21 mouse cellular contexts compared by ENCODE assay signal in the genomic region with DNA sequence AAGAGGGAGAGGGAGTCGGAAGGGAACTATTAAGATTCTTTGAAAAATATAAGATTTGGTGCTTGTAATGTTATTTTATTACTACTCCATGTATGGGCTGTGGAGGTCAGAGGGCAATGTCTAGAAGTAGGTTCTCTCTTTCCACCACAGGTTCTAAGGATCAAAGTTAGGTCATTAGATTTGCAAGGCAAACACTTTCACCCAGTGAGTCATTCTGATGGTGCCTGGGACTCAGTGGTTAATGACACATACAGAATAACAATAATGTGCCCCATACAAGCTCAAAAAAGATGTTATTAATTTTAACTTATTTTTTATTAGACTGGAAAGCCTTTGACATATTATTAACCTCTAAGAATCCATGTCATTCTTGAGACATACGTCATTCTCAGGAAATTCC. TPM values are rescaled to one million over a fixed set of nuclear protein-coding genes. Genes with fewer than 3 reads are reported as not detected.
A peak's percentile ranks its signal among the peaks of the same experiment; 100 is the strongest.
DNase-seq lines count a peak whose midpoint lies in the region; ATAC-seq and TF ChIP-seq lines count a peak whose summit lies in the region.
"Had no signal": no experiment of that assay in that cellular context is flagged by ENCODE, and none has a peak within 500 bp of the region (broad histone marks: within the 10 kb centered on the region; RNA-seq: fewer than 3 reads in every experiment).

No protein-coding gene starts in this region.

- WGBS in lung, postnatal 0 days, result 83% methylated on average over 2 of the region's 2 CpGs
- 95% methylated on average over 2 of the region's 2 CpGs for WGBS in forebrain, embryonic 14.5 days
- WGBS in liver, embryonic 12.5 days (ENCODE audit: insufficient replicate concordance), result 89% methylated on average over 2 of the region's 2 CpGs

- H3K9ac ChIP-seq in lung, postnatal 0 days (replicated peaks; ENCODE audit: low read depth), result no peak overlapping the region
- no peak overlapping the region for H3K9ac ChIP-seq in forebrain, embryonic 14.5 days (ENCODE audit: low read length)
- H3K9ac ChIP-seq in liver, embryonic 12.5 days, result no peak overlapping the region
- H3K9ac ChIP-seq: forebrain, embryonic 15.5 days; hindbrain, embryonic 14.5 days had no signal

- intact Hi-C loops in heart, postnatal 36 days (cut with DNase I), result loop anchor here (10.0 kb wide), 1 partner anchor 195 kb away; a partner anchor contains a TSS

- no peak for ATAC-seq in lung, postnatal 0 days
- no peak for ATAC-seq in forebrain, embryonic 14.5 days
- no peak for ATAC-seq in liver, embryonic 12.5 days
- ATAC-seq: forebrain, embryonic 15.5 days had no signal

- no peaks in the 10 kb centered on the region for H3K36me3 ChIP-seq in lung, postnatal 0 days (ENCODE audit: insufficient read depth, low read length)
- no peaks in the 10 kb centered on the region for H3K36me3 ChIP-seq in forebrain, embryonic 14.5 days (ENCODE audit: control insufficient read depth, insufficient read depth, low read length)
- no peaks in the 10 kb centered on the region for H3K36me3 ChIP-seq in liver, embryonic 12.5 days
- H3K36me3 ChIP-seq: forebrain, embryonic 15.5 days had no signal

- peaks cover 16% of the 10 kb centered on the region; the same call in 1 of the 2 replicates for H3K4me1 ChIP-seq in lung, postnatal 0 days (ENCODE audit: insufficient read depth, low read depth, low read length)
- H3K4me1 ChIP-seq in embryonic fibroblast, embryonic 13.5 days (ENCODE audit: control insufficient read depth, insufficient read depth, low read length), result peaks cover 2% of the 10 kb centered on the region; the same call in 1 of the 2 replicates
- peaks cover 8% of the 10 kb centered on the region for H3K4me1 ChIP-seq in forebrain, embryonic 14.5 days (ENCODE audit: control insufficient read depth, insufficient read depth, low read length)
- peaks cover 71% of the 10 kb centered on the region for H3K4me1 ChIP-seq in liver, embryonic 12.5 days

- no peaks in the 10 kb centered on the region for H3K9me3 ChIP-seq in lung, postnatal 0 days (ENCODE audit: low read length)
- no peaks in the 10 kb centered on the region for H3K9me3 ChIP-seq in forebrain, embryonic 14.5 days (replicated peaks; ENCODE audit: control insufficient read depth, low read length)
- no peaks in the 10 kb centered on the region for H3K9me3 ChIP-seq in liver, embryonic 12.5 days (replicated peaks)
- H3K9me3 ChIP-seq: embryonic facial prominence, embryonic 10.5 days; forebrain, embryonic 10.5 days; forebrain, embryonic 15.5 days; heart, embryonic 10.5 days; hindbrain, embryonic 10.5 days had no signal

- H3K4me3 ChIP-seq in lung, postnatal 0 days (ENCODE audit: low read depth, low read length), result no peak overlapping the region
- no peak overlapping the region for H3K4me3 ChIP-seq in embryonic fibroblast, embryonic 13.5 days (ENCODE audit: insufficient read depth, low read length)
- H3K4me3 ChIP-seq in forebrain, embryonic 14.5 days (ENCODE audit: low read depth, low read length), result no peak overlapping the region
- H3K4me3 ChIP-seq in liver, embryonic 12.5 days, result no peak overlapping the region
- H3K4me3 ChIP-seq: embryonic facial prominence, embryonic 10.5 days; erythroblast, embryonic 14.5 days; forebrain, embryonic 10.5 days; forebrain, embryonic 15.5 days; heart, embryonic 10.5 days; hindbrain, embryonic 10.5 days had no signal

- H3K27ac ChIP-seq in lung, postnatal 0 days (ENCODE audit: low read length), result 0 out of 2 replicates have a peak overlapping the region, but pooled peaks have one; percentile 5
- peak overlapping the region; percentile 67 for H3K27ac ChIP-seq in embryonic fibroblast, embryonic 13.5 days (ENCODE audit: insufficient read depth, low read length)
- H3K27ac ChIP-seq in forebrain, embryonic 14.5 days (ENCODE audit: low read depth, low read length), result no peak overlapping the region
- no peak overlapping the region for H3K27ac ChIP-seq in liver, embryonic 12.5 days
- H3K27ac ChIP-seq: embryonic facial prominence, embryonic 10.5 days; forebrain, embryonic 10.5 days; forebrain, embryonic 15.5 days; heart, embryonic 10.5 days; hindbrain, embryonic 10.5 days; hindbrain, embryonic 14.5 days had no signal

- DNase-seq in heart, adult 11 months, result peak; percentile 48
- DNase-seq in heart, postnatal 36 days, result no peak
- no peak for DNase-seq in lung, postnatal 0 days (ENCODE audit: low spot score)
- no peak for DNase-seq in lung, postnatal 14 days
- DNase-seq in forebrain, embryonic 14.5 days (ENCODE audit: low spot score), result no peak
- DNase-seq: adrenal gland, adult 2 months; adrenal gland, postnatal 25 days; cerebellum, adult 2 months; cerebellum, postnatal 10 days; gastrocnemius, postnatal 36 days; heart, adult 18-20 months; heart, postnatal 14 days had no signal

- H3K4me2 ChIP-seq in lung, postnatal 0 days (replicated peaks; ENCODE audit: low read depth, low read length), result no peak overlapping the region
- H3K4me2 ChIP-seq in forebrain, embryonic 14.5 days (ENCODE audit: low read length), result no peak overlapping the region
- no peak overlapping the region for H3K4me2 ChIP-seq in liver, embryonic 12.5 days
- H3K4me2 ChIP-seq: forebrain, embryonic 15.5 days; hindbrain, embryonic 14.5 days had no signal

- no peaks in the 10 kb centered on the region for H3K27me3 ChIP-seq in lung, postnatal 0 days (replicated peaks; ENCODE audit: insufficient read depth, low read length)
- no peaks in the 10 kb centered on the region for H3K27me3 ChIP-seq in forebrain, embryonic 14.5 days (replicated peaks; ENCODE audit: control insufficient read depth, insufficient read depth, low read length)
- no peaks in the 10 kb centered on the region for H3K27me3 ChIP-seq in liver, embryonic 12.5 days (replicated peaks)
- H3K27me3 ChIP-seq: forebrain, embryonic 15.5 days had no signal

- no peak for TF ChIP-seq EP300 in lung, postnatal 0 days (IDR thresholded peaks at IDR 0.05)

- no peak for TF ChIP-seq CTCF in lung, postnatal 0 days (IDR thresholded peaks at IDR 0.05)
- no peak for TF ChIP-seq CTCF in embryonic fibroblast, embryonic 13.5 days (IDR thresholded peaks at IDR 0.05; ENCODE audit: borderline replicate concordance, insufficient read depth, low read length)

- no peak for TF ChIP-seq POLR2A in embryonic fibroblast, embryonic 13.5 days (IDR thresholded peaks at IDR 0.05; ENCODE audit: low read depth, low read length)

RNA-seq across cellular contexts. Expression of a gene that starts 11.5 kb away (rescaled TPM):
- 10 to 100 TPM; 54.8 to 63.6 TPM for total RNA-seq in heart, postnatal 36 days (2021)
- polyA plus RNA-seq in lung, postnatal 0 days (2015; fragmentation: Nextera tagmentation; extraction: Ambion mirVana), result 53.7 and 54.5 TPM in 2 replicates
- 30.4 and 36.4 TPM in 2 replicates for polyA plus RNA-seq in embryonic fibroblast, embryonic 13.5 days (2011; ENCODE audit: insufficient read length, low read depth, missing spikeins)
- 120 and 123 TPM in 2 replicates for polyA plus RNA-seq in forebrain, embryonic 14.5 days (2014; fragmentation: Nextera tagmentation; extraction: Ambion mirVana)
- 64.2 and 66.4 TPM in 2 replicates for polyA plus RNA-seq in liver, embryonic 12.5 days (2016; fragmentation: Nextera tagmentation; extraction: Ambion mirVana)

RNA-seq across cellular contexts. Expression of a gene that starts 34.7 kb away (rescaled TPM):
- under 1 TPM; 0.06 to 0.08 TPM for total RNA-seq in heart, postnatal 36 days (2021)
- polyA plus RNA-seq in lung, postnatal 0 days (2015; fragmentation: Nextera tagmentation; extraction: Ambion mirVana), result 0.21 and 0.26 TPM in 2 replicates
- polyA plus RNA-seq in embryonic fibroblast, embryonic 13.5 days (2011; ENCODE audit: insufficient read length, low read depth, missing spikeins), result not detected in 2 replicates
- polyA plus RNA-seq in forebrain, embryonic 14.5 days (2014; fragmentation: Nextera tagmentation; extraction: Ambion mirVana), result 8.1 and 9.0 TPM in 2 replicates
- polyA plus RNA-seq in liver, embryonic 12.5 days (2016; fragmentation: Nextera tagmentation; extraction: Ambion mirVana), result 0.23 and 0.30 TPM in 2 replicates

Comparison
In these comparisons a context has a peak if more than half of its experiments do, and no peak if none do; other contexts are left out.
1. H3K27ac ChIP-seq: peak in lung, postnatal 0 days (single experiment) and embryonic fibroblast, embryonic 13.5 days (single experiment); none in forebrain, embryonic 14.5 days (single experiment) and liver, embryonic 12.5 days (single experiment).